Mouse (Mus musculus) cerebellum, postnatal 36 days (tissue): ENCODE data around the gene Xpo1.
"Not testable (repeated sequence)": the region's sequence is repeated elsewhere in the genome, so short reads cannot be mapped to it uniquely, and the experiment has no call there.

ENCODE experiments used
- DNase-seq, 2 experiments: peaks; one replicate each; pipeline ENCODE4 v3.0.0; 2021 to 2022; ENCODE audit warnings: mixed read lengths in 2 of 2

The Xpo1 gene

GRCm38 (mm10) chr11:23255427-23256193 lies at the start of gene Xpo1:
Gene Xpo1 (plus strand): TSS chr11:23256041.
- DNase-seq, result peak; percentile 100

- DNase-seq, result no peak
These were observed 46.1 kb upstream of the Xpo1 start for GRCm38 (mm10) chr11:23209717-23210116.

GRCm38 (mm10) chr11:23210590-23211510 lies 45.0 kb upstream of the Xpo1 start:
- no peak for DNase-seq

GRCm38 (mm10) chr11:23217430-23217829 lies 38.4 kb upstream of the Xpo1 start:
- DNase-seq, result no peak

- no peak for DNase-seq
These were observed 19.8 kb upstream of the Xpo1 start for GRCm38 (mm10) chr11:23236015-23236414.

GRCm38 (mm10) chr11:23253931-23254330 lies 1.9 kb upstream of the Xpo1 start:
- DNase-seq, result no peak

- DNase-seq, result no peak
These were observed 1.3 kb upstream of the Xpo1 start for GRCm38 (mm10) chr11:23254548-23254947.

- DNase-seq, result no peak
These were observed 801 bp upstream of the Xpo1 start for GRCm38 (mm10) chr11:23255053-23255426.

GRCm38 (mm10) chr11:23256194-23256802 lies 457 bp downstream of the Xpo1 start:
- DNase-seq, result no peak

- DNase-seq, result peak; percentile 49 to 56
These were observed 1.2 kb downstream of the Xpo1 start for GRCm38 (mm10) chr11:23256803-23257704.

GRCm38 (mm10) chr11:23259073-23259472 lies 3.2 kb downstream of the Xpo1 start:
- DNase-seq, result no peak

- no peak for DNase-seq
These were observed 3.6 kb downstream of the Xpo1 start for GRCm38 (mm10) chr11:23259481-23259880.

GRCm38 (mm10) chr11:23260186-23260585 lies 4.3 kb downstream of the Xpo1 start:
- DNase-seq, result no peak

GRCm38 (mm10) chr11:23261490-23261889 lies 5.6 kb downstream of the Xpo1 start:
- DNase-seq, result no peak

GRCm38 (mm10) chr11:23264949-23265348 lies 9.1 kb downstream of the Xpo1 start:
- DNase-seq, result no peak

GRCm38 (mm10) chr11:23271770-23272724 lies 16.2 kb downstream of the Xpo1 start:
- peak in 1 of 2 experiments; percentile 34 for DNase-seq

GRCm38 (mm10) chr11:23275780-23276179 lies 19.9 kb downstream of the Xpo1 start:
- no peak for DNase-seq

- DNase-seq, result no peak
These were observed 28.6 kb downstream of the Xpo1 start for GRCm38 (mm10) chr11:23284469-23284868.

- not testable (repeated sequence) for DNase-seq
These were observed 33.0 kb downstream of the Xpo1 start for GRCm38 (mm10) chr11:23288866-23289265.

GRCm38 (mm10) chr11:23297379-23297778 lies 41.5 kb downstream of the Xpo1 start:
- no peak for DNase-seq

- no peak for DNase-seq
These were observed 42.5 kb downstream of the Xpo1 start for GRCm38 (mm10) chr11:23298301-23298700.
